In genomic region chr2:165325521-165326303, GRCm38 (mm10) we compare ENCODE assay signal across 8 mouse cellular contexts. TPM values are rescaled to one million over a fixed set of nuclear protein-coding genes. Genes with fewer than 3 reads are reported as not detected.
DNase-seq lines count a peak whose midpoint lies in the region; ATAC-seq and TF ChIP-seq lines count a peak whose summit lies in the region.

No protein-coding gene starts in this region.

- no peak for DNase-seq in kidney, adult 2 months
- no peak for DNase-seq in kidney, adult 11 months
- peak; percentile 17 for DNase-seq in c-Kit-negative CD71-positive TER-119-positive erythroid progenitor cells, embryonic 14.5 days (ENCODE audit: low read depth, low spot score)
- DNase-seq in layer of hippocampus, adult 18-20 months (ENCODE audit: low spot score in 2 of 2) = no peak
- DNase-seq in left cerebral cortex, adult 8-10 months (ENCODE audit: low spot score in 2 of 2) = no peak

- peak overlapping the region; percentile 63 for H3K4me3 ChIP-seq in kidney, adult 2 months (ENCODE audit: insufficient read depth, low read depth, low read length)
- peak overlapping the region; percentile 76 for H3K4me3 ChIP-seq in heart, embryonic 16.5 days (ENCODE audit: low read length)
- peak overlapping the region; percentile 88 for H3K4me3 ChIP-seq in liver, embryonic 15.5 days (replicated peaks)
- H3K4me3 ChIP-seq in stomach, embryonic 14.5 days (ENCODE audit: low read depth, low read length) = peak overlapping the region; percentile 97

- no peaks in the 10 kb centered on the region for H3K27me3 ChIP-seq in kidney, adult 2 months (replicated peaks; ENCODE audit: control insufficient read depth, insufficient read depth, low read length)
- H3K27me3 ChIP-seq in heart, embryonic 16.5 days (ENCODE audit: control insufficient read depth, insufficient read depth, low read length) = no peaks in the 10 kb centered on the region
- no peaks in the 10 kb centered on the region for H3K27me3 ChIP-seq in liver, embryonic 15.5 days
- H3K27me3 ChIP-seq in stomach, embryonic 14.5 days (ENCODE audit: control insufficient read depth, insufficient read depth, low read length) = no peaks in the 10 kb centered on the region

- peak; percentile 18; the same call in 1 of the 2 replicates for ATAC-seq in heart, embryonic 16.5 days (replicated peaks; ENCODE audit: extremely low read depth, insufficient read depth, low FRiP score)
- ATAC-seq in liver, embryonic 15.5 days (ENCODE audit: insufficient read depth) = peak; percentile 22
- 0 out of 2 replicates have a peak, but pooled peaks have one; percentile 16 for ATAC-seq in stomach, embryonic 14.5 days (ENCODE audit: insufficient number of reproducible peaks, insufficient read depth, low FRiP score, low read depth)

- no peak for TF ChIP-seq CTCF in kidney, adult 2 months (conservative IDR thresholded peaks at IDR 0.05; ENCODE audit: insufficient read depth, insufficient read length, low read depth, low read length)

- H3K9ac ChIP-seq in heart, embryonic 16.5 days (ENCODE audit: low read length) = peak overlapping the region; percentile 90
- H3K9ac ChIP-seq in liver, embryonic 15.5 days = peak overlapping the region; percentile 85
- H3K9ac ChIP-seq in stomach, embryonic 14.5 days (replicated peaks; ENCODE audit: low read depth, low read length) = peak overlapping the region; percentile 88

- H3K36me3 ChIP-seq in kidney, adult 2 months (ENCODE audit: control insufficient read depth, insufficient read depth, low read length) = no peaks in the 10 kb centered on the region
- no peaks in the 10 kb centered on the region for H3K36me3 ChIP-seq in heart, embryonic 16.5 days (ENCODE audit: control insufficient read depth, insufficient read depth)
- no peaks in the 10 kb centered on the region; the same call in 1 of the 2 replicates for H3K36me3 ChIP-seq in liver, embryonic 15.5 days (replicated peaks)
- H3K36me3 ChIP-seq in stomach, embryonic 14.5 days (ENCODE audit: control insufficient read depth, insufficient read depth, low read length) = no peaks in the 10 kb centered on the region

- H3K9me3 ChIP-seq in heart, embryonic 16.5 days (replicated peaks; ENCODE audit: control insufficient read depth, low read length) = no peaks in the 10 kb centered on the region
- H3K9me3 ChIP-seq in liver, embryonic 15.5 days (replicated peaks) = no peaks in the 10 kb centered on the region
- no peaks in the 10 kb centered on the region for H3K9me3 ChIP-seq in stomach, embryonic 14.5 days (ENCODE audit: control insufficient read depth, low read depth, low read length)

- peaks cover 18% of the 10 kb centered on the region for H3K4me1 ChIP-seq in kidney, adult 2 months (ENCODE audit: control insufficient read depth, insufficient read depth, low read length)
- peaks cover 38% of the 10 kb centered on the region for H3K4me1 ChIP-seq in heart, embryonic 16.5 days (ENCODE audit: control insufficient read depth, insufficient read depth, low read length)
- H3K4me1 ChIP-seq in liver, embryonic 15.5 days (replicated peaks) = peaks cover 83% of the 10 kb centered on the region
- peaks cover 35% of the 10 kb centered on the region for H3K4me1 ChIP-seq in stomach, embryonic 14.5 days (ENCODE audit: control insufficient read depth, insufficient read depth, low read length)

- TF ChIP-seq POLR2A in kidney, adult 2 months (IDR thresholded peaks at IDR 0.05; ENCODE audit: low read depth, low read length) = no peak

- peak overlapping the region; percentile 22 for H3K27ac ChIP-seq in kidney, adult 2 months (ENCODE audit: insufficient read depth, low read depth, low read length)
- peak overlapping the region; percentile 38; the same call in 1 of the 2 replicates for H3K27ac ChIP-seq in heart, embryonic 16.5 days (ENCODE audit: low read length)
- peak overlapping the region; percentile 53 for H3K27ac ChIP-seq in liver, embryonic 15.5 days (replicated peaks)
- H3K27ac ChIP-seq in stomach, embryonic 14.5 days (ENCODE audit: low read length) = peak overlapping the region; percentile 44; the same call in 1 of the 2 replicates

- peak overlapping the region; percentile 90 for H3K4me2 ChIP-seq in heart, embryonic 16.5 days (ENCODE audit: low read depth, low read length)
- H3K4me2 ChIP-seq in liver, embryonic 15.5 days = peak overlapping the region; percentile 95
- H3K4me2 ChIP-seq in stomach, embryonic 14.5 days (replicated peaks; ENCODE audit: low read depth, low read length) = peak overlapping the region; percentile 89

- under 1% methylated on average over 30 of the region's 30 CpGs for WGBS in kidney, adult 2 months
- under 1% methylated on average over 30 of the region's 30 CpGs for WGBS in heart, embryonic 16.5 days
- 3% methylated on average over 29 of the region's 30 CpGs for WGBS in liver, embryonic 15.5 days (ENCODE audit: insufficient replicate concordance)
- 1% methylated on average over 30 of the region's 30 CpGs for WGBS in stomach, embryonic 14.5 days

RNA-seq across cellular contexts. Expression of gene Elmo2, which starts 0.6 kb away (rescaled TPM):
- 56.3 and 59.9 TPM in 2 replicates for polyA plus RNA-seq in kidney, adult 2 months (2012; rRNA removed)
- 44.9 and 46.2 TPM in 2 replicates for polyA plus RNA-seq in heart, embryonic 16.5 days (2015; fragmentation: Nextera tagmentation; extraction: Ambion mirVana)
- polyA plus RNA-seq in liver, embryonic 15.5 days (2015; fragmentation: Nextera tagmentation; extraction: Ambion mirVana) = 16.6 and 17.1 TPM in 2 replicates
- polyA plus RNA-seq in stomach, embryonic 14.5 days (2014; fragmentation: Nextera tagmentation; extraction: Ambion mirVana) = 66.4 and 77.8 TPM in 2 replicates
- 100 to 1,000 TPM; 174 to 179 TPM for total RNA-seq in layer of hippocampus, adult 18-20 months (2021)
- total RNA-seq in left cerebral cortex, adult 8-10 months (2022) = 100 to 1,000 TPM; 127 to 150 (median 134) TPM

RNA-seq across cellular contexts. Expression of gene Slc35c2, which starts 38.0 kb away (rescaled TPM):
- polyA plus RNA-seq in kidney, adult 2 months (2012; rRNA removed) = 64.1 and 69.8 TPM in 2 replicates
- 40.4 and 43.9 TPM in 2 replicates for polyA plus RNA-seq in heart, embryonic 16.5 days (2015; fragmentation: Nextera tagmentation; extraction: Ambion mirVana)
- polyA plus RNA-seq in liver, embryonic 15.5 days (2015; fragmentation: Nextera tagmentation; extraction: Ambion mirVana) = 39.1 and 47.7 TPM in 2 replicates
- polyA plus RNA-seq in stomach, embryonic 14.5 days (2014; fragmentation: Nextera tagmentation; extraction: Ambion mirVana) = 42.5 and 43.5 TPM in 2 replicates
- 100 to 1,000 TPM in 1 of 2 experiments, 10 to 100 TPM in 1; 96.3 to 101 TPM for total RNA-seq in layer of hippocampus, adult 18-20 months (2021)
- 10 to 100 TPM; 57.0 to 58.1 (median 57.6) TPM for total RNA-seq in left cerebral cortex, adult 8-10 months (2022)

RNA-seq across cellular contexts. Expression of gene Zfp663, which starts 42.8 kb away (rescaled TPM):
- not detected in 2 replicates for polyA plus RNA-seq in kidney, adult 2 months (2012; rRNA removed)
- polyA plus RNA-seq in heart, embryonic 16.5 days (2015; fragmentation: Nextera tagmentation; extraction: Ambion mirVana) = 0.29 and 0.34 TPM in 2 replicates
- polyA plus RNA-seq in liver, embryonic 15.5 days (2015; fragmentation: Nextera tagmentation; extraction: Ambion mirVana) = 0.06 TPM in 1 of 2 replicates, not detected in the other
- 0.23 and 1.7 TPM in 2 replicates for polyA plus RNA-seq in stomach, embryonic 14.5 days (2014; fragmentation: Nextera tagmentation; extraction: Ambion mirVana)
- under 1 TPM in 1 of 2 experiments, not detected in 1; 0.10 TPM for total RNA-seq in layer of hippocampus, adult 18-20 months (2021)
- under 1 TPM in 1 of 4 experiments, not detected in 3; 0.11 TPM for total RNA-seq in left cerebral cortex, adult 8-10 months (2022)
